Mouse (Mus musculus): ENCODE measurements at regions not wholly inside any gene's neighbourhood (a gene's known extent, or its start where the extent isn't known, plus 50 kb on each side); places are given as distances from the start of the nearest gene placed in this dataset.

DNA sequence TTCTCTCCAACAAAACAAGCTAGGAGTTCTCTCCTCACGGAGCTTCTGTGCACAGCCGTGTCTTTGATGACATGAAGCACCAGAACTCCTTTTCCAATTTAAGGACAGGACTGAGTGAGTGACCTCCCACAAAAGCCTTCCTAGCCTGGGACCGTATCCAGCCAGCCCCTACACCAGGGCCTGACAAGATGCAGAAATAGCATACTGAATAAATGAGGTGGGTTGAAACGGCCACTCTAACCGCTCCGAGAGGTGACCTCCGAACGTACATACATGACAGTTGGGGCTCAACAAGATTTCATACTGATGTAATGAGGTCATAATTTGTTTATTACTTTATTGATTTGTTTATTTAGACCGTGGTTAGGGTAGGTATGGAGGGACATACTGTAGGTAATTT lies 101.9 kb upstream of the Mrps22 start:
- no peaks in the 10 kb centered on the region for H3K36me3 ChIP-seq (ENCODE audit: insufficient read depth, low read length)
- H3K4me1 ChIP-seq (ENCODE audit: insufficient read depth, low read depth, low read length) = no peaks in the 10 kb centered on the region
- no peak overlapping the region for H3K4me2 ChIP-seq (replicated peaks; ENCODE audit: low read depth, low read length)
- DNase-seq (ENCODE audit: low spot score) (no peak), ATAC-seq (no peak)
- no peak overlapping the region for H3K4me3 ChIP-seq (ENCODE audit: low read depth, low read length)
- 64% methylated on average over 9 of the region's 9 CpGs for WGBS
- H3K9ac ChIP-seq (replicated peaks; ENCODE audit: low read depth) = no peak overlapping the region
- no peak overlapping the region for H3K27ac ChIP-seq (ENCODE audit: low read length)
- TF ChIP-seq EP300 (IDR thresholded peaks at IDR 0.05) = no peak
- no peak for TF ChIP-seq CTCF (IDR thresholded peaks at IDR 0.05)
- H3K9me3 ChIP-seq (ENCODE audit: low read length) = no peaks in the 10 kb centered on the region
- H3K27me3 ChIP-seq (replicated peaks; ENCODE audit: insufficient read depth, low read length) = no peaks in the 10 kb centered on the region

DNA sequence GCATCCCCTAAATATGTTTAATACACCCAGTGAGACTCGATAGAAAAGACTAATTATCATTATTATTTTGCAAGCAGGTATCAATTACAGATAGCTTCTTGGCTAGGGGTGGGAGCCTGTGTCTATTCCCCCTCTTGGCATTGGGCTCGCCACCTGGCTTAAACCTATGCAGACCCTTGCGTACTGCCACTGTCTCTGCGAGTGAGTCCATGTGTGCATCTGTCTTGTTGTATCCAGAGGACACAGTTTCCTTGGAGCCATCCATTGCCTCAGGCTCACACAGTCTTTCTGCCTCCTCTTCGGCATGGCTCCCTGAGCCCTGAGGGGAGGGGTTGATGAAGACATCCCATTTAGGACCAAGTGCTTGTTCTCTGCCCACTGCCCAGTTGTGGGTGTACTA lies 99.1 kb upstream of the Mrps22 start:
- H3K36me3 ChIP-seq (ENCODE audit: insufficient read depth, low read length) = no peaks in the 10 kb centered on the region
- H3K4me2 ChIP-seq (replicated peaks; ENCODE audit: low read depth, low read length) = no peak overlapping the region
- no peak for TF ChIP-seq EP300 (IDR thresholded peaks at IDR 0.05)
- no peak for TF ChIP-seq CTCF (IDR thresholded peaks at IDR 0.05)

DNA sequence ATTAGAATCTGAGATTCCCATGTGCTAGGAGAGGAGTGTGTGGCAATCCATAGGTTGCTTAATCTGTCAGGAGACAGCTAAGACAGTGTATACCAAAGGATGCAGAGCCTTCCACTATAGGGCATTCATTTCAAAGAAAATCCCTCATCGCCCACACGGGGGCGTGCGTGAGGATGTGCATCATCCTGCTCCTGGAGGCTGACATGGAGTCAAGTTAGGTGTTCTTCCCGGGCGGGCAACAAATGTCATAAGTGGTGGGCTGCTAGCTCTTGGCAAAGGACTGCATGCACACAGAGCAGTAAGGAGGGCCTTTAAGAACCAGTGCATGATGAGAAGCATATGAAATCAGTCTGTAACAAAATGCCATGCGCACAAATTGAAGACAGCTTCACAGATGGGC lies 95.7 kb upstream of the Mrps22 start:
- peak; percentile 33; the same call in 1 of the 2 replicates for ATAC-seq
- no peaks in the 10 kb centered on the region for H3K27me3 ChIP-seq (replicated peaks; ENCODE audit: insufficient read depth, low read length)
- peak; percentile 29 for DNase-seq (ENCODE audit: low spot score)
- WGBS = 29% methylated on average over 7 of the region's 7 CpGs
- no peaks in the 10 kb centered on the region for H3K4me1 ChIP-seq (ENCODE audit: insufficient read depth, low read depth, low read length)
- TF ChIP-seq CTCF (IDR thresholded peaks at IDR 0.05) (peak; percentile 55), EP300 (IDR thresholded peaks at IDR 0.05) (no peak)
- no peak overlapping the region for H3K27ac ChIP-seq (ENCODE audit: low read length)
- no peak overlapping the region for H3K9ac ChIP-seq (replicated peaks; ENCODE audit: low read depth)
- H3K9me3 ChIP-seq (ENCODE audit: low read length) = no peaks in the 10 kb centered on the region
- H3K4me3 ChIP-seq (ENCODE audit: low read depth, low read length) = no peak overlapping the region
- H3K36me3 ChIP-seq (ENCODE audit: insufficient read depth, low read length) = no peaks in the 10 kb centered on the region
- H3K4me2 ChIP-seq (replicated peaks; ENCODE audit: low read depth, low read length) = no peak overlapping the region

More for the DNA sequence above, 99.1 kb upstream of the Mrps22 start:
- H3K4me1 ChIP-seq (ENCODE audit: insufficient read depth, low read depth, low read length) = no peaks in the 10 kb centered on the region
- H3K9ac ChIP-seq (replicated peaks; ENCODE audit: low read depth) = no peak overlapping the region
- H3K4me3 ChIP-seq (ENCODE audit: low read depth, low read length) = no peak overlapping the region
- no peak for ATAC-seq
- H3K27me3 ChIP-seq (replicated peaks; ENCODE audit: insufficient read depth, low read length) = no peaks in the 10 kb centered on the region
- DNase-seq (ENCODE audit: low spot score) = no peak
- H3K27ac ChIP-seq (ENCODE audit: low read length) = no peak overlapping the region
- WGBS = 87% methylated on average over 5 of the region's 5 CpGs
- H3K9me3 ChIP-seq (ENCODE audit: low read length) = no peaks in the 10 kb centered on the region

DNA sequence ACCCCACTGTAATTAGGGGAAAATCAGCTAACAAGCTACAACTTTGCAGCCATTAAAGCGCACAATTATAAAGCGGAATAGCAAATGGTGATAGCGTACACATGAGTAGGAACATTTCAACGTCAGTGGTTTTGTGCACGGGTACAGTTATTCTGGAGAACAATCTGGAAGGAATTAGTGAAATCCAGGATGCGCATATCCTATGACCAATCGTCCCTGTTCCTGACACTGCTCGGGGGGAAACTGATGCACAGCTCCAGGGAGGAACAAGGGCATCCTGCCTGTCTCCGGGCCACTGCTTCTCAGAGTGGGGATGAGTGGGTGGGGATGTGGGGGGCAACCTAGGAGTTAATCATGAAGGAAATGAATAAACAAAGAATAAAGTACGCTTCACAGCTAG lies 93.6 kb upstream of the Mrps22 start:
- Histone ChIP-seq H3K36me3 (ENCODE audit: insufficient read depth, low read length) (no peaks in the 10 kb centered on the region), H3K27ac (ENCODE audit: low read length) (no peak overlapping the region), H3K9ac (replicated peaks; ENCODE audit: low read depth) (no peak overlapping the region), H3K27me3 (replicated peaks; ENCODE audit: insufficient read depth, low read length) (no peaks in the 10 kb centered on the region), H3K4me1 (ENCODE audit: insufficient read depth, low read depth, low read length) (no peaks in the 10 kb centered on the region), H3K4me2 (replicated peaks; ENCODE audit: low read depth, low read length) (no peak overlapping the region), H3K9me3 (ENCODE audit: low read length) (no peaks in the 10 kb centered on the region), H3K4me3 (ENCODE audit: low read depth, low read length) (no peak overlapping the region)
- TF ChIP-seq CTCF (IDR thresholded peaks at IDR 0.05) (no peak), EP300 (IDR thresholded peaks at IDR 0.05) (no peak)
- WGBS = 72% methylated on average over 10 of the region's 10 CpGs
- ATAC-seq (no peak), DNase-seq (ENCODE audit: low spot score) (no peak)

DNA sequence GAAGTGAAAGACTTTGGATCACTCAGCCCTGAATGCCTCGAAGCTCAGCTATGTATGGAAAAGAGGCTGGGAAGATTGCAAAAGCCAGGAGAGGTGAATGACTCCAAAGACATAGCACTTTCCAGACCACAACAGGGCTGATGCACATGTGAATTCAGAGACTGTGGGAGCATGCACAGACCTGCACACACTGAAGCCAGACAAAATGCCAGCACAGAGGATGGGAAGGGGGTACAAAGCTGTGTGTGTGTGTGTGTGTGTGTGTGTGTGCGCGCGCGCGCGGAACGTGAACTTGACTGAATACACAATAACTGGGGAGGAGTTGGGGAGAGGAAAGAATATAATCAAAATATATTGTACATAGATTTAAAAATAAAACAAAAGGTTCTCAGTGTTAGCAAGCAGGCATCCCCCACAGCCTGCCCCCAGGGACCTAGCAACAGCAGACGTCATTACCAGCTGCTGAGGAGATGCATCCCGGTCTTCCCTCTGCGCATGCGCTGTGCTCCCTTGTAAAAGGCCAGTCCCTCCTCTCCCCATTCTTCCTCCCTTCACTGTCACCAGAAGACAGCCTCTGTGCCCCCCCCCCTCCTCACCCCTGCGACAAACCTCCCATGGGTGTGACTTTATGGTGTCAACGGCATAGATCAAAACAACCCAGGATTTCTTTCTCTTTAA lies 89.5 kb upstream of the Mrps22 start:
- ATAC-seq = no peak; the same call in 1 of the 2 replicates
- peak; percentile 48 for DNase-seq (ENCODE audit: low spot score)
- no peak overlapping the region for H3K4me2 ChIP-seq (replicated peaks; ENCODE audit: low read depth, low read length)

DNA sequence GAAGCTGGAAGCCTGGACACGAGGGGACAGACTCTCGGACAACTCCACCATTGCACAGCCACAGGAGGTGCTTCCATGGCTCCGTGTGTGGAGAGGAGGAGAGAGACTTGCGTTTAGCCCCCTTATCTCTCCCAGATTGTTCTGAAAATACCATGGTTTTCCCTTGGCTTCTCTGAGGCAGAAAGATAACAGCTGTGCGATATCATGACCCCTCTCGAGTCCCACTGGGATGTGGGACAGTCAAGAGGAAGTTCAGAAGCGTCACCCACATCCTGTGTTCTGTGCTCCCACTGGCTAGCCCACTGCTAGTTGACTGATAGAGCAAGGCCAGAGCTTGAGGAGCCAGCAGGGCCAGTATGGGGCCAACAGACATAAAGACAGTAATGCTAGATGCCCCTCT lies 84.1 kb upstream of the Mrps22 start:
- Histone ChIP-seq H3K4me3 (ENCODE audit: low read depth, low read length) (no peak overlapping the region), H3K27me3 (replicated peaks; ENCODE audit: insufficient read depth, low read length) (no peaks in the 10 kb centered on the region), H3K27ac (ENCODE audit: low read length) (no peak overlapping the region), H3K4me2 (replicated peaks; ENCODE audit: low read depth, low read length) (no peak overlapping the region), H3K36me3 (ENCODE audit: insufficient read depth, low read length) (no peaks in the 10 kb centered on the region), H3K9me3 (ENCODE audit: low read length) (no peaks in the 10 kb centered on the region), H3K9ac (replicated peaks; ENCODE audit: low read depth) (no peak overlapping the region), H3K4me1 (ENCODE audit: insufficient read depth, low read depth, low read length) (no peaks in the 10 kb centered on the region)
- DNase-seq (ENCODE audit: low spot score) (no peak), ATAC-seq (no peak)
- TF ChIP-seq EP300 (IDR thresholded peaks at IDR 0.05) = no peak
- no peak for TF ChIP-seq CTCF (IDR thresholded peaks at IDR 0.05)
- 59% methylated on average over 7 of the region's 7 CpGs for WGBS

More for the DNA sequence above, 89.5 kb upstream of the Mrps22 start:
- H3K4me1 ChIP-seq (ENCODE audit: insufficient read depth, low read depth, low read length) = no peaks in the 10 kb centered on the region
- H3K9me3 ChIP-seq (ENCODE audit: low read length) = no peaks in the 10 kb centered on the region
- no peak overlapping the region for H3K27ac ChIP-seq (ENCODE audit: low read length)
- no peak overlapping the region for H3K4me3 ChIP-seq (ENCODE audit: low read depth, low read length)
- 78% methylated on average over 14 of the region's 14 CpGs for WGBS
- no peak overlapping the region for H3K9ac ChIP-seq (replicated peaks; ENCODE audit: low read depth)
- no peaks in the 10 kb centered on the region for H3K36me3 ChIP-seq (ENCODE audit: insufficient read depth, low read length)
- no peak for TF ChIP-seq EP300 (IDR thresholded peaks at IDR 0.05)
- no peak for TF ChIP-seq CTCF (IDR thresholded peaks at IDR 0.05)
- H3K27me3 ChIP-seq (replicated peaks; ENCODE audit: insufficient read depth, low read length) = no peaks in the 10 kb centered on the region

DNA sequence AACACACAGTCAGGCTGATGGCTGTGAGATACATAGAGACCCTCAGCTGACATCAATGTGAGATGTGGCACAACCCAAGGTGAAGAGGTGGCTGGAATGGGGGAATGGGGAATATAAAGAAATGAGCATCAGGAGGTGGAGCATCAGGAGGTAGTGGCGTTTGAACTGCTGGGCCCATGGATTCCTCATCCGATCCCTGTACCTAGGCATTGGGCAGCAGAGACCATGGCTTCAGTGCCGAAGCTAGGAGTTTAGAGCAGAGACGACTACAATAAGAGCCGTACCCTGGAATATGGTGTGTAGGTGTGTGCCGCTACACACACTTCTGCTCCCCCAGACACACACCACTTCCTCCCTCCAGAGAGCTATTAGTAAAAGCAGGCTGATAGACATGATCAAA lies 82.9 kb upstream of the Mrps22 start:
- WGBS = 94% methylated on average over 6 of the region's 6 CpGs
- ATAC-seq = no peak
- Histone ChIP-seq H3K27me3 (replicated peaks; ENCODE audit: insufficient read depth, low read length) (no peaks in the 10 kb centered on the region), H3K4me1 (ENCODE audit: insufficient read depth, low read depth, low read length) (no peaks in the 10 kb centered on the region), H3K9me3 (ENCODE audit: low read length) (no peaks in the 10 kb centered on the region), H3K36me3 (ENCODE audit: insufficient read depth, low read length) (no peaks in the 10 kb centered on the region), H3K4me3 (ENCODE audit: low read depth, low read length) (no peak overlapping the region), H3K27ac (ENCODE audit: low read length) (no peak overlapping the region), H3K4me2 (replicated peaks; ENCODE audit: low read depth, low read length) (no peak overlapping the region), H3K9ac (replicated peaks; ENCODE audit: low read depth) (no peak overlapping the region)
- TF ChIP-seq CTCF (IDR thresholded peaks at IDR 0.05) (no peak), EP300 (IDR thresholded peaks at IDR 0.05) (no peak)
- DNase-seq (ENCODE audit: low spot score) = no peak

Measured in lung, postnatal 0 days (tissue).